Mouse (Mus musculus): ENCODE measurements around the gene Smap1.
"Not testable (repeated sequence)": the region's sequence is repeated elsewhere in the genome, so short reads cannot be mapped to it uniquely, and the experiment has no call there.

The Smap1 gene

DNA sequence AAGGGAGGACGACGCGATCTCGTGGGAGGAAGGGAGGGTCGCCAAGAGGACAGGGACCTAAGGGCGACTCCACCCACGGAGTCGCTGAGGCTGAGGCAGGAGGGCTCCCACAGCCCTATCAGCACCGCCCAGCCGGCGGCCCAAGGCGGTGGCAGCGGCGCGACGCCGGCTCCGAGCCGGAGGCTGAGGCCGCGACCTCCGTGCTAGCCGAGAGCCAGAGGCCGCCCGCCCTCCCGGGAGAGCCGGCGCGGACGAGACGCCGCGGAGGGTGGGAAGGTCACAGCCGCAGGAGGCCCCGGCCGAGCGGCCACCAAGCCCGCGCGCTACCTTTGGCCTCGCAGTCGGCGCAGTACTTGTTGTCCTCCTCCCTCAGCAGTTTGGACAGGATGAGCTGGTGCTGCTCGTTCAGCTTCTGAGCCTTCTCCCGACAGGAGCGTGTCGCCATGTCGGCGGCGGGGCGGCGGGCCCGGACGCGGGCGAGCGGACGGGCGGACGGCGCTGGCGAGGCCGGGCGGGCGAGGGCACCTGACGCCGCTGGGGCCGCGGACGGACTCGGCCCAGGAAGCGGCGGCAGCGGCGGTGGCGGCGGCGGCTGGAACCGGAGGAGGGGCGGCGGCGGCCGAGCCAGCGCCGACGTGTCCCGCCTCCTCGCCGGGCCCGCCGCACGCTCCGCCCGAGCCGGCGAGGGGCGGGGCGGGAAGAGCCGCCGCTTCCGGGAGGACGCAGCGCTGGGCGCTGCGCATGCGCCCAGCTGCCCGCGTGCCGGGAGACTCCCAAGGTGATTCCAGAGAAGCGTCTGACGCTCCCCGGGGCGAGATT, at the start of gene Smap1:
Smap1 (minus strand) TSS at position 607 of the 819 bp plus-strand sequence.
- DNase-seq (ENCODE audit: inconsistent age in 2 of 2, low spot score in 1 of 2): peak; percentile 89 to 93

DNA sequence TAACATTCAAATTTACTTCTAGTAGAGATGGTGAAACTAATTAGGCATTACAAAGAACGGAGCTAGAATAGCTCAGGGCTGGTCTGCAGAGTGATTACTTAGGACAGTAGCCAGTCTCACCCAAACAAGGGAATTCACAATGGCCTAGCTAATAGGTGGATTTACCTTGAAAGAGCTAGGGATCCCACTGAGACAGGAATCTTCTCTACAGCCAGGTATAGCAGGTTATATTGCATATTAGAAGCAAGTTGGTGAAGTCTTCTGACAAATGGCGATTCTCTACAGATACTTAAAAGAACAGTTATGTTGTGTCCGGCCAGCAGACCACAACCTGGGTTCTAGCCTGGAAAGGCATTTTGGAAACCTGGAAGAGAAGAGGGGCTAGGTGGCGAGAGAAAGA, 49.0 kb upstream of the Smap1 start:
- DNase-seq (ENCODE audit: inconsistent age in 2 of 2, low spot score in 1 of 2): not testable (repeated sequence)

DNA sequence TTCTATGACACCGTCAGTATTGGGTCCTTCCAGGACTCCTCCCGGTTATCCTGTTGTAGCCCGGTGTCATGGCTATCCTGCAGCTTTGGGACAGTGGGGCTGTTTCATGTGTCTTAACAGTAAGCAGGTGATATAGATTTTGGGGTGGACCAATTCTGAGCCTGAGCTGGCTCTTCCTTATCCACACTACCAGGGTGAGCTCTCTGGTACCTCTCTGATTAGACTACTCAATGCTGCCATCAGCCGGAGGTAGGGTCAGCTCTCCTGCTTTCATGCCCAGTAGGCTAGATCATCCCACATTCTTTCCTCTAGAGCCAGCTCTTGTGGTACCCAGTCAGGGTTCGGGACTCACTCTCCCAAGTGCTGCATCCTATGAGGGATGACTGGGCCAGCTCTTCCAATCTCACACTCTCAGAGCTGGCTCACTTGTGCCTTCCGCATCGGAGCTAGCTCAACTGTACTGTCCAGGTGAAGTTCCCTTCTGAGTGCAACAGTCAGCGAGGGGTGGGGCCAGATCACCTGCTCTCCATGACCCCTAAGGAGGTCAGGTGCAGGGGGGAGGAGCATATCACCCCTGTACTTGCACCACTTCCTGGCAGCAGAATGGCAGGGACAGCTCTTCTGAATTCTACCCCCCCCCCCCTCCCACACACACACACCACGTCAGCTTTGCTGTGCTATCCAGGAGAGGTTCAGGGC, 46.1 kb upstream of the Smap1 start:
- DNase-seq (ENCODE audit: inconsistent age in 2 of 2, low spot score in 1 of 2): no peak

DNA sequence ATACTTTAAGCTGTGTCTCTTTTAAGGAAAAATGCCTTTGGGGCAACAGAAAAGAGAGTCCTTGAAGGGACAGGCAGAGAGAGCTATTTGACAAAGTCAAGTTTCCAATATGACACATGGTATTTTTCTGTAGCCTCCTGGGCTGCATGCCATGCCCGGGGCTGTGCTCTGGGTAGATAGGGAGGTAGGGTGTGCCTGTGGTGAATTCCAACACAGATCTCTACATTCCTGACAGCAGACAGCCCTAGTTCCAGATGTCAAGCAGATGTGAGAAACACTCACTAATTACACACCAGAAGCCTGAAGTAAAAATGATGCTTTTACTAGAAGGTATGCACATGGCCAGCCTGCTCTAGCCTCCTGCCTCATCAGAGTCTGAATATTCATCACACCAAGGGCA, 44.1 kb upstream of the Smap1 start:
- no peak for DNase-seq (ENCODE audit: inconsistent age in 2 of 2, low spot score in 1 of 2)

GRCm38 (mm10) chr1:23959415-23959732, 37.3 kb upstream of the Smap1 start:
- no peak for DNase-seq (ENCODE audit: inconsistent age in 2 of 2, low spot score in 1 of 2)

GRCm38 (mm10) chr1:23958668-23959414, 36.7 kb upstream of the Smap1 start:
- DNase-seq (ENCODE audit: inconsistent age in 2 of 2, low spot score in 1 of 2): no peak

DNA sequence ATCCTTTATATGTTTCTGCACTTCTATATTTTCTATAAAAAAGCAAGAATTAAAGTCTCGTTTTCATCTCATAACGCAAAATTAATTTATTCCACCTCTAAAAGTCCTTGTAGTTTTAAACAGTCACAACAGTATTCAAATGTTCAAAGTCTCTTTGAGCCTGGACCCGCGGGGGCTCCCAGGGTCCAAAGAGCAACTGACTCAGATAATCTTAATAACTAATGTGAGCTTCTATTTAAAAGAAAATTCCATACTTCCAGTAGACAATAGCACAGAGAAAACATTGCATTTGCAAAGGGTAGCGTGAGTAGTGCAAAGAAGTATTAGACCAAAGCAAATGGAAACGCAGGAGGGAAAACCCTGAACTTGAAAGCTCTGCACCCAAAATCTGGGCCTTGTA, 36.0 kb upstream of the Smap1 start:
- DNase-seq (ENCODE audit: inconsistent age in 2 of 2, low spot score in 1 of 2): no peak

- DNase-seq (ENCODE audit: inconsistent age in 2 of 2, low spot score in 1 of 2): no peak
Observed at GRCm38 (mm10) chr1:23955539-23955938, 33.4 kb upstream of the Smap1 start.

GRCm38 (mm10) chr1:23953921-23954320, 31.8 kb upstream of the Smap1 start:
- no peak for DNase-seq (ENCODE audit: inconsistent age in 2 of 2, low spot score in 1 of 2)

DNA sequence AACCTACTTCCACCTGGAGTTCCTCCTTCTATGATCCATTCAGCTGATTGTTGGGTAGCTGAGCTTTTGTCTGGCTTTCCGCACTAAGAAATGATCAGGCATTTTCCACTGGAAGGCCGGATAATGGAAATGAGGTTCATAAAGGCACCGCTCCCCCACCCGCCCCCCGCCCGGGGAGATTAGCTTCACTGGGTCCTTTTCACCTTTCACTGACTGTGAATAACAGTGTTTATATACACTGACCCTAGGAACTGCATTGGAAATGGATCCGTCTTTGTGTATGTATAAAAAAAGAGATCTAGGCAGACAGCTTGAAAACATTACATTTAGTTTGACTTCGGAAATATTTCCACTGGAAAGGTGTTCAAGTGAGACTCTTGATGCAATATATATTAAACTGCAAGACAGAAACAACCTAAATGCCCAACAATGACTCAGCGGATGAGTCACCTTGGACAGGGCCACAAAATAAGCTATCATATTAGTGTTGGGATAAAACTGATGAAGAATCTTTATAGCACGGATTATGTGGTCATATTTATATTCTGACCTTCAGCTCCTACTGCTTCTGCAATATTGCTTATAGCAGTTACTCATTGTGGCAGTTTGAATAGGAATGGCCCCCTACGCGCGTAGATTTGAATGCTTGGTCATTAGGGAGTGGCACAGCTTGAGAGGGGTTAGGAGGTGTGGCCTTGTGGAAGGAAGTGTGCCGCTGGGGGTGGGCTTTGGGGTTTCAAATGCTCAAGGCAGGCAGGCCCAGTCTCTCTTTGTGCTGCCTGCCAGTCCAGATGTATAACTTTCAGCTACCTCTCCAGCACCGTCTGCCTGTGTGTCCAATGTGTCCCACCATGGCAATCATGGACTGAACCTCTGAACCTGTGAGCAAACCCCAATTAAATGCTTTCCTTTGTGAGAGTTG, 26.9 kb upstream of the Smap1 start:
- no peak for DNase-seq (ENCODE audit: inconsistent age in 2 of 2, low spot score in 1 of 2)

- no peak for DNase-seq (ENCODE audit: inconsistent age in 2 of 2, low spot score in 1 of 2)
Observed at GRCm38 (mm10) chr1:23948290-23948689, 26.2 kb upstream of the Smap1 start.

DNA sequence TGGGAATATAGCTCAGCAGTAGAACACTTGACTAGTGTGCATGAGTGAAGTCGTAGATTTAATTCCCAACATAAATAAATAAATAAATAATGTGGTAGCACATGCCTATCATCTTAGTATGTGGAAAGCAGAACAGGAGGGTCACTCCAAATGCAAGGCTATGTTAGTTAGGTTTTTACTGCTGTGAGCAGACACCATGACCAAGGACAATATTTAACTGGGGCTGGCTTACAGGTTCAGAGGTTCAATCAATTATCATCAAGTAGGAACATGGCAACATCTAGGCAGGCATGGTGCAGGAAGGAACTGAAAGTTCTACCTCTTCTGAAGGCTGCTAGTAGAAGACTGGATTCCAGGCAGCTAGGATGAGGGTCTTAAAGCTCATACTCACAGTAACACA, 22.0 kb upstream of the Smap1 start:
- DNase-seq (ENCODE audit: inconsistent age in 2 of 2, low spot score in 1 of 2): no peak

- DNase-seq (ENCODE audit: inconsistent age in 2 of 2, low spot score in 1 of 2): no peak
Observed at GRCm38 (mm10) chr1:23943146-23943940, 21.2 kb upstream of the Smap1 start.

GRCm38 (mm10) chr1:23935408-23935762, 13.3 kb upstream of the Smap1 start:
- DNase-seq (ENCODE audit: inconsistent age in 2 of 2, low spot score in 1 of 2): no peak

GRCm38 (mm10) chr1:23934669-23935407, 12.7 kb upstream of the Smap1 start:
- DNase-seq (ENCODE audit: inconsistent age in 2 of 2, low spot score in 1 of 2): no peak

GRCm38 (mm10) chr1:23929410-23929809, 7.3 kb upstream of the Smap1 start:
- DNase-seq (ENCODE audit: inconsistent age in 2 of 2, low spot score in 1 of 2): no peak

DNA sequence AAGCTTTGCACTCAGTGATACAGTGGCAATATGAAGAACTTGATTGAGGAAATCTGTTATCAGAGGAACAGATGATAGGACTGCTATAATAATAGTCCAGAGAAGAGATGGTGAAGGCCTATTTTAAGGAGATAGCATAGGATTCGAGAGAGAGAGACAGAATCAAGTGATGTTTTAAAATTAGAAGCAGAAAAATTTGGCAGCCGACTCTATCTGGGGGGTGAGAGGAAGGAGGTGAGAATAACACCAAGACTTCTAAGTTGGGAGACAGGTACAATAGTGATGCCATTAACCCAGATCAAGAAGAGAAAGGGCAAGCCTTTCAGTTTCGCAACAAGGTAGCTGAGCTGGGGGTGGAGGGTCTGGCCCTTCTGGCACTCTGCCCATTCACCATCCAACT, 6.3 kb upstream of the Smap1 start:
- no peak for DNase-seq (ENCODE audit: inconsistent age in 2 of 2, low spot score in 1 of 2)

DNA sequence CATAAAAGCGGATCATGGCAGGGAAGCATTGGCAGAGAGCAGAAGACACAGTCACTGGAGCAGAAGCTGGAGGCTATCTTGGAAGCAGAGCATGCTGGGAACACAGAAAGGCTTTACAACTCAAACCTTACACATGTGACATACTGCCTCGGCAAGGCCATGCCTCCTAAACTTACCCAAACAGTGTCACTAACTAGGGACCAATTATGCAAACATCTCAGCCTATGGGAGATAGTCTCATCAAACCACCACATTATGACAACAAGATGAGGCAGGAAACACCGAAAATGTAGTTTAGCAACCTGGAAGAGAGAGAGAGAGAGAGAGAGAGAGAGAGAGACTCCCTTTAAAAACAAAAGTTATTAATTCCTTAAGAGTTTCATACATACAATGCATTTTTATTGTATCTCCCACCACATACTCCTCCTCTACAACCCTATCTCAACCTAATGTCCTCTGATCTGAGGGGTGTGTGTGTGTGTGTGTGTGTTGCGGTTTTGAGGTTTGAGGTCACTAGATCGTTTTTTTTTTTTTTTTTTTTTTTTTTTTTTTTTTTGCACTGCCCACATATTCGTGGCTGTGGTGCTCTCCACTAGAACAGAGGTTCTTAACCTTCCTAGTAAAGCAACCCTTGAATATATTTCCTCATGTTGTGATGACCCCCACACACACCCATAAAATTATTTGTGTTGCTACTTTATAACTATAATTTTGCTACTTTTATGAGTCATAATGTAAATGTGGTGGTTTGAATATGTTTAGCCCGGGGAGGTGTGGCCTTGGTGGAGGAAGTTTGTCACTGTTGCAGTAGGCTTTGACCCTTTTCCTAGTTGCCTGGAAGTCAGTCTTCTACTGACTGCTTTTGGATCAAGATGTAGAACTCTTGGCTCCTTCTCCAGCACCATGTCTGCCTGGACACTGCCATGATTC, 1.9 kb upstream of the Smap1 start:
- DNase-seq (ENCODE audit: inconsistent age in 2 of 2, low spot score in 1 of 2): no peak

DNA sequence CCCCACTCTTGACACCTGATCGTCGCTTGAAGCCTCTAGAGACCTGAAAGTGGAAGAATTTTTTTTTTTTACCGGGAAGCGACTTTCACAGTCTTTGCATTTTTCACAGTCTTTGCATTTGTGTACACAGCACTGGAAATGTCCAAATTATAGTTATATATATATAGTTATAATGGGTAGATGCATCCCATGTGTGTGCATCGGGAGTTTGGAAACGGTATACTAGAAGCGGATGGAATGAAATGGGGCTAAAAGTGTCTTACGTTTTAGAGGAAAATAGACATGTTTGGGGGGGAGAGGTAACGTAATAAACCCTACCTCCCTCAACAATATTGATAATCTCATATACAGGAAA, 390 bp upstream of the Smap1 start:
- no peak for DNase-seq (ENCODE audit: inconsistent age in 2 of 2, low spot score in 1 of 2)
